Mouse (Mus musculus): ENCODE results near the gene 9330182L06Rik. TPM values are rescaled to one million over a fixed set of nuclear protein-coding genes. Genes with fewer than 3 reads are reported as not detected.

Gene 9330182L06Rik
- polyA plus RNA-seq (2015; fragmentation: Nextera tagmentation; extraction: Ambion mirVana), result 0.16 and 0.24 TPM in 2 replicates

GRCm38 (mm10) chr5:9265586-9266279 is at the start of gene 9330182L06Rik:
Gene 9330182L06Rik (plus strand): TSS chr5:9266118.
- ATAC-seq (ENCODE audit: low read depth), result peak; percentile 75
- Histone ChIP-seq H3K9me3 (replicated peaks) (no peaks in the 10 kb centered on the region), H3K36me3 (no peaks in the 10 kb centered on the region), H3K27me3 (peaks cover 29% of the 10 kb centered on the region), H3K4me3 (replicated peaks) (peak within 1 kb of the TSS; percentile 60), H3K4me1 (replicated peaks) (peaks cover 5% of the 10 kb centered on the region; the same call in 1 of the 2 replicates), H3K4me2 (peak within 1 kb of the TSS; percentile 73), H3K9ac (peak within 1 kb of the TSS; percentile 57), H3K27ac (no peak within 1 kb of the TSS)
- no peak for DNase-seq
- WGBS (ENCODE audit: insufficient replicate concordance), result under 1% methylated on average over 47 of the region's 47 CpGs

- 52% methylated on average over 4 of the region's 4 CpGs for WGBS (ENCODE audit: insufficient replicate concordance)
- Histone ChIP-seq H3K4me1 (replicated peaks) (no peaks in the 10 kb centered on the region), H3K27ac (no peak overlapping the region), H3K9ac (no peak overlapping the region), H3K4me2 (no peak overlapping the region), H3K9me3 (replicated peaks) (no peaks in the 10 kb centered on the region), H3K4me3 (replicated peaks) (no peak overlapping the region), H3K27me3 (no peaks in the 10 kb centered on the region), H3K36me3 (no peaks in the 10 kb centered on the region)
- ATAC-seq (ENCODE audit: low read depth), result no peak
- DNase-seq, result no peak
These were observed 38.4 kb upstream of the 9330182L06Rik start for GRCm38 (mm10) chr5:9227456-9228008.

GRCm38 (mm10) chr5:9264361-9264760 is 1.6 kb upstream of the 9330182L06Rik start:
- no peaks in the 10 kb centered on the region for H3K36me3 ChIP-seq
- H3K4me3 ChIP-seq (replicated peaks), result no peak overlapping the region
- DNase-seq (no peak), ATAC-seq (ENCODE audit: low read depth) (peak; percentile 76)
- H3K9me3 ChIP-seq (replicated peaks), result no peaks in the 10 kb centered on the region
- peaks cover 5% of the 10 kb centered on the region; the same call in 1 of the 2 replicates for H3K4me1 ChIP-seq (replicated peaks)
- H3K4me2 ChIP-seq, result no peak overlapping the region
- 45% methylated on average over 4 of the region's 4 CpGs for WGBS (ENCODE audit: insufficient replicate concordance)
- H3K27me3 ChIP-seq, result peaks cover 29% of the 10 kb centered on the region
- H3K9ac ChIP-seq, result no peak overlapping the region
- no peak overlapping the region for H3K27ac ChIP-seq

GRCm38 (mm10) chr5:9266280-9266923 is 484 bp downstream of the 9330182L06Rik start:
- ATAC-seq (ENCODE audit: low read depth) (peak; percentile 24; the same call in 1 of the 2 replicates), DNase-seq (no peak)
- Histone ChIP-seq H3K4me2 (peak overlapping the region; percentile 73), H3K4me1 (replicated peaks) (peaks cover 5% of the 10 kb centered on the region; the same call in 1 of the 2 replicates), H3K27me3 (peaks cover 29% of the 10 kb centered on the region), H3K9ac (peak overlapping the region; percentile 57), H3K27ac (no peak overlapping the region), H3K4me3 (replicated peaks) (peak overlapping the region; percentile 60), H3K9me3 (replicated peaks) (no peaks in the 10 kb centered on the region), H3K36me3 (no peaks in the 10 kb centered on the region)
- under 1% methylated on average over 30 of the region's 30 CpGs for WGBS (ENCODE audit: insufficient replicate concordance)

GRCm38 (mm10) chr5:9269666-9270065 is 3.7 kb downstream of the 9330182L06Rik start:
- Histone ChIP-seq H3K9me3 (replicated peaks) (no peaks in the 10 kb centered on the region), H3K4me3 (replicated peaks) (no peak overlapping the region), H3K4me2 (no peak overlapping the region), H3K36me3 (no peaks in the 10 kb centered on the region), H3K4me1 (replicated peaks) (peaks cover 5% of the 10 kb centered on the region; the same call in 1 of the 2 replicates), H3K27ac (no peak overlapping the region), H3K27me3 (peaks cover 25% of the 10 kb centered on the region), H3K9ac (no peak overlapping the region)
- DNase-seq, result no peak
- ATAC-seq (ENCODE audit: low read depth), result no peak
- 64% methylated on average over 3 of the region's 3 CpGs for WGBS (ENCODE audit: insufficient replicate concordance)

- H3K9me3 ChIP-seq (replicated peaks), result no peaks in the 10 kb centered on the region
- no peak overlapping the region for H3K27ac ChIP-seq
- 65% methylated on average over 3 of the region's 3 CpGs for WGBS (ENCODE audit: insufficient replicate concordance)
- no peaks in the 10 kb centered on the region for H3K27me3 ChIP-seq
- no peak for ATAC-seq (ENCODE audit: low read depth)
- no peak overlapping the region for H3K4me3 ChIP-seq (replicated peaks)
- no peak overlapping the region for H3K9ac ChIP-seq
- no peak for DNase-seq
- no peaks in the 10 kb centered on the region for H3K4me1 ChIP-seq (replicated peaks)
- H3K36me3 ChIP-seq, result no peaks in the 10 kb centered on the region
- no peak overlapping the region for H3K4me2 ChIP-seq
These were observed 7.1 kb downstream of the 9330182L06Rik start for GRCm38 (mm10) chr5:9272976-9273375.

GRCm38 (mm10) chr5:9295777-9296549 is 30.0 kb downstream of the 9330182L06Rik start:
- 64% methylated on average over 2 of the region's 2 CpGs for WGBS (ENCODE audit: insufficient replicate concordance)
- DNase-seq (no peak), ATAC-seq (ENCODE audit: low read depth) (no peak)
- H3K9ac ChIP-seq, result no peak overlapping the region
- no peak overlapping the region for H3K27ac ChIP-seq
- no peak overlapping the region for H3K4me2 ChIP-seq
- H3K27me3 ChIP-seq, result no peaks in the 10 kb centered on the region
- no peaks in the 10 kb centered on the region for H3K9me3 ChIP-seq (replicated peaks)
- no peaks in the 10 kb centered on the region for H3K4me1 ChIP-seq (replicated peaks)
- H3K4me3 ChIP-seq (replicated peaks), result no peak overlapping the region
- no peaks in the 10 kb centered on the region for H3K36me3 ChIP-seq

- H3K27ac ChIP-seq, result no peak overlapping the region
- no peak for DNase-seq
- no peaks in the 10 kb centered on the region for H3K36me3 ChIP-seq
- no peak overlapping the region for H3K4me2 ChIP-seq
- no peak overlapping the region for H3K9ac ChIP-seq
- H3K4me3 ChIP-seq (replicated peaks), result no peak overlapping the region
- H3K4me1 ChIP-seq (replicated peaks), result no peaks in the 10 kb centered on the region
- no peaks in the 10 kb centered on the region for H3K27me3 ChIP-seq
- no peaks in the 10 kb centered on the region for H3K9me3 ChIP-seq (replicated peaks)
- ATAC-seq (ENCODE audit: low read depth), result no peak
These were observed 30.6 kb downstream of the 9330182L06Rik start for GRCm38 (mm10) chr5:9296550-9296928.

GRCm38 (mm10) chr5:9326863-9327262 is 60.9 kb downstream of the 9330182L06Rik start:
- DNase-seq, result no peak
- ATAC-seq (ENCODE audit: low read depth), result no peak
- Histone ChIP-seq H3K9me3 (replicated peaks) (0 out of 2 replicates have a peak, but pooled peaks cover under 1% of the 10 kb centered on the region), H3K27me3 (no peaks in the 10 kb centered on the region), H3K9ac (no peak overlapping the region), H3K4me3 (replicated peaks) (no peak overlapping the region), H3K27ac (no peak overlapping the region), H3K4me2 (no peak overlapping the region), H3K4me1 (replicated peaks) (no peaks in the 10 kb centered on the region), H3K36me3 (no peaks in the 10 kb centered on the region)
- 41% methylated on average over 1 of the region's 1 CpGs for WGBS (ENCODE audit: insufficient replicate concordance)

GRCm38 (mm10) chr5:9327528-9327927 is 61.6 kb downstream of the 9330182L06Rik start:
- ATAC-seq (ENCODE audit: low read depth) (no peak), DNase-seq (no peak)
- H3K9ac ChIP-seq, result no peak overlapping the region
- no peaks in the 10 kb centered on the region for H3K27me3 ChIP-seq
- no peak overlapping the region for H3K4me3 ChIP-seq (replicated peaks)
- H3K27ac ChIP-seq, result no peak overlapping the region
- H3K9me3 ChIP-seq (replicated peaks), result no peaks in the 10 kb centered on the region
- no peaks in the 10 kb centered on the region for H3K4me1 ChIP-seq (replicated peaks)
- WGBS (ENCODE audit: insufficient replicate concordance), result 57% methylated on average over 1 of the region's 1 CpGs
- no peak overlapping the region for H3K4me2 ChIP-seq
- H3K36me3 ChIP-seq, result no peaks in the 10 kb centered on the region
